Mouse (Mus musculus): Measurements from ENCODE around the gene Pde6h. TPM values are rescaled to one million over a fixed set of nuclear protein-coding genes. Genes with fewer than 3 reads are reported as not detected.

The Pde6h gene
- total and polyA plus RNA-seq, 2 experiments from 2014 or later = 1.3 TPM; not detected in 1

DNA sequence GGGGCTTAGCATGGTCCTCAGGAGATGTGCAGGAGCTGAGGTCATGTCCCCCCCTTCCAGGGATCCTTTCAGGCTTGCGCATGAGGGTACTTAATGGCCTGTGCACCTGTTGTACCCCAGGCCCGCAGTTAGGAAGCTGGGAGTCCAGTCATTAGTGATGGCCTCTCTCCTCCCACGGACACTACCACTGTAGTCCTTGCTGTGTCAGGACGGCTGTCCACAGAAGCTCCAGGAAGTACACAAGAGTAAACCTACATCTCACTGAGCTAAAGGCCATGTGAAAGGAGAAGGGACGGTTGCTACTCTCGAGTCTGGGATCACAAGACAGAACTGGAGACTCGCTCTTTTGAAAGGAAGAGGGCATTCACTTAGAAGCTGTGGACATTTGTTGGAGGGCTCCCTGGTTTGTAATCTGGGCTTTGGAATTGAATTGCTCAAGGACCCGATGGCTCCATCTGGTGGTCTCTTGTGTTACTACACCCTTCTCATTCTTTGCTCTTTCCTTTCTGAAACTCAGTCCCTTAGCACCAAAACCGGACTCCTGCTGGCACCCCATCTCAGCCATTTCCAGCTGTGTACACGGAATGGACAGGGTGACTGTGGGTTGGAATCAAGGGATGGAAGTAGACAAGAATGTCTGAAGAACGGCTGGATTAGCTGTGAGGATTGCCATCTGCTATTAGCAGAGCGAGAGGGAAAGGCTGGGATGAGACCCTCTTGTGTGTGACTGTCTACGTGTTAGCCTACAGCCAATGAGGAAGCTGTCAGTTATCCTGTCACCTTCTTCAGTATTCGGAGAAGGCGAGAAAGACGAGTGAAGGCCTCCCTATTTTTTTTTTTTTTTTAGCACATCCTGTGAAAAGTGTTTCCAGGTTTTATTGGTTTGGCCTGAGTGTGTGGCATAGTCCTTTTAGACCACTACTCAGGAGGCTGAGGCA, 3.0 kb upstream of the Pde6h start:
- peak; percentile 85 for DNase-seq (ENCODE audit: low spot score)
- no peak overlapping the region for H3K27ac ChIP-seq
- ATAC-seq = peak; percentile 53; the same call in 1 of the 2 replicates

DNA sequence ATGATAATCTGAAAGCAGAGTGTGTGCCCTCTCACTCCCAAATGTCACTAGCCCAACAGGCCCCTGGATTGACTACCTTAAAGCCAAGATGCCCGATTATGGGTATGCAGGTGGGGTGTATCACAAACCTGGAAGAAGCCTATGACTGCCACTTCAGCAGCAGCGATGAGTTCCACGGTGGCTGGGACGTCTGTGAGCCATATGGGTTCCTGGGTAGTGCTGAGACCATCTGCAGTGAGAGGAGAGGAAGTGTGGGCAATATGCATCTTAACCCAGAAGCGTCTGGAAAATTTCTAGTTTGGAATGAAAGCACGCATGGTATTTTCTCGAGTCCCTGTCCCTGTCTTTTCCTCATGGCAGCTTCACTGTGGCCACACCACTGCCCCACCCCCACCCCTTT, 2.0 kb upstream of the Pde6h start:
- Histone ChIP-seq H3K4me1 (ENCODE audit: insufficient read depth, low read length) (no peaks in the 10 kb centered on the region), H3K36me3 (ENCODE audit: insufficient read depth, low read length) (no peaks in the 10 kb centered on the region), H3K9ac (replicated peaks; ENCODE audit: low read length) (no peak overlapping the region), H3K9me3 (ENCODE audit: low read length) (no peaks in the 10 kb centered on the region), H3K27me3 (ENCODE audit: insufficient read depth, low read length) (no peaks in the 10 kb centered on the region), H3K4me2 (ENCODE audit: low read depth, low read length) (no peak overlapping the region), H3K4me3 (ENCODE audit: low read length) (no peak overlapping the region), H3K27ac (no peak overlapping the region)
- ATAC-seq = no peak
- TF ChIP-seq CTCF (IDR thresholded peaks at IDR 0.05; ENCODE audit: low read depth) = no peak
- 77% methylated on average over 7 of the region's 7 CpGs for WGBS
- no peak for DNase-seq (ENCODE audit: low spot score)

More for the DNA sequence above, 3.0 kb upstream of the Pde6h start:
- Histone ChIP-seq H3K4me2 (ENCODE audit: low read depth, low read length) (no peak overlapping the region), H3K4me1 (ENCODE audit: insufficient read depth, low read length) (no peaks in the 10 kb centered on the region), H3K9ac (replicated peaks; ENCODE audit: low read length) (no peak overlapping the region), H3K27me3 (ENCODE audit: insufficient read depth, low read length) (no peaks in the 10 kb centered on the region), H3K4me3 (ENCODE audit: low read length) (no peak overlapping the region), H3K36me3 (ENCODE audit: insufficient read depth, low read length) (no peaks in the 10 kb centered on the region), H3K9me3 (ENCODE audit: low read length) (no peaks in the 10 kb centered on the region)
- 45% methylated on average over 16 of the region's 16 CpGs for WGBS
- TF ChIP-seq CTCF (IDR thresholded peaks at IDR 0.05; ENCODE audit: low read depth) = peak; percentile 89

DNA sequence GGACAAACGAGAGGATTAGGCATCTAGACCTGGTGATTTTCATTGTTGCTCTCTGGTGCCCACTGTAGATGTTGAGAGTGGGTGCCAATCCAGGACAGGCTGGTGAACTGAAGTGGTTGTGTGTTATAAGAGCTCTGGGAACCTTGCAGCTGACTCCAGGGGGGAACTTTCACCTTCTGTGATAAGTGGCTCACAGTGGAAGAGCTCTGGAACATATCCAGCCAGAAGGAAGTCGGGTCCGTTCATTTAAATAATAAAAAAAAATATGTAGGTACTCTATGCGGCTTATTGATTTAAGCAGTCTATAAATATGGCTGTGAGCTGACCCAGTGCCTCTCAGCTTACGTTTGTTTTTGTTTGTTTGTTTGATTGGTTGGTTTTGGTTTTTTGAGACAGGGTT, 1.6 kb upstream of the Pde6h start, which contains the start of gene Erp27:
Gene Erp27 (minus strand): TSS at position 101 of the 400 bp plus-strand sequence.
- 79% methylated on average over 5 of the region's 5 CpGs for WGBS
- no peak for ATAC-seq
- Histone ChIP-seq H3K9me3 (ENCODE audit: low read length) (no peaks in the 10 kb centered on the region), H3K36me3 (ENCODE audit: insufficient read depth, low read length) (no peaks in the 10 kb centered on the region), H3K4me3 (ENCODE audit: low read length) (no peak within 1 kb of the TSS), H3K9ac (replicated peaks; ENCODE audit: low read length) (no peak within 1 kb of the TSS), H3K4me1 (ENCODE audit: insufficient read depth, low read length) (no peaks in the 10 kb centered on the region), H3K27me3 (ENCODE audit: insufficient read depth, low read length) (no peaks in the 10 kb centered on the region), H3K27ac (no peak within 1 kb of the TSS), H3K4me2 (ENCODE audit: low read depth, low read length) (no peak within 1 kb of the TSS)
- no peak for TF ChIP-seq CTCF (IDR thresholded peaks at IDR 0.05; ENCODE audit: low read depth)
- DNase-seq (ENCODE audit: low spot score) = no peak

DNA sequence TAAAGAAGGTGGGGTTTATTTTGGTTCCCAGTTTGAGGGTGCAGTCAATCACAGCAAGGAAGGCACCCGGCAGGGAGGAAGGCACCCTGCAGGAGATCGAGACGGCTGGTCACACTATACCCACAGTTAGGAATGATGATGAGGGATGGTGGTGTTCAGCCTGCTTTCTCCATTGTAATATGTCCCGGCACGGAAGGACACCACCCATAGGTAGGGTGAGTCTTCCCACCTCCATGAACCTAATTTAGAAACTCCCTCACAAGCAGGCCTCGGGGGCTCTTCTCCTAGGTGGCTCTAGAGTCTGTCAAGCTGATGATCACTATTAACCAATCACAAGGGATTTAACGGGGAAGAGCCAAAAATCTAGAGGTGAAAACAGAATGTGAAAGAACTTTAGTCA, 761 bp upstream of the Pde6h start:
- ATAC-seq (no peak), DNase-seq (ENCODE audit: low spot score) (no peak)
- Histone ChIP-seq H3K27me3 (ENCODE audit: insufficient read depth, low read length) (no peaks in the 10 kb centered on the region), H3K4me2 (ENCODE audit: low read depth, low read length) (no peak overlapping the region), H3K4me3 (ENCODE audit: low read length) (no peak overlapping the region), H3K36me3 (ENCODE audit: insufficient read depth, low read length) (no peaks in the 10 kb centered on the region), H3K27ac (no peak overlapping the region), H3K9me3 (ENCODE audit: low read length) (no peaks in the 10 kb centered on the region), H3K9ac (replicated peaks; ENCODE audit: low read length) (no peak overlapping the region), H3K4me1 (ENCODE audit: insufficient read depth, low read length) (no peaks in the 10 kb centered on the region)
- 86% methylated on average over 7 of the region's 7 CpGs for WGBS
- no peak for TF ChIP-seq CTCF (IDR thresholded peaks at IDR 0.05; ENCODE audit: low read depth)

DNA sequence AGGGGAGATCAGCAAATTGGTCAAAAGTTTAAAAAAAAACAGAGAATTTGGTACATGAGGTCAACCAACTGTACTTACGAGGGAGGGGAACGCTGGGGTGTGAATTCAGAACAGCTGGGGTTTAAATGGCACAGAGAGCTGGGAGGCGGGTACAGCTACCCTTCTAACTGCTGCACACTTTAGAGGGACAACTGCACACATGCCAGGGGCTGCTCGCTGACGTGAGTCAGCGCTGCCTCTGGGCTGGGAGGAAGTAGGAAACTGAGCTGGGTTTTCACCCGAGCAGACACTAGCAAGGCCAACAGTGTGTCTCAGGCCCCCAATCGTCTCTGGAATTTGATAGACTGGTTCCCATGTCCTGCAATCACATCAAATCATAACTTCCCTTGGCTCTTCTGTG, 1.4 kb downstream of the Pde6h start:
- no peak for ATAC-seq
- no peaks in the 10 kb centered on the region for H3K36me3 ChIP-seq (ENCODE audit: insufficient read depth, low read length)
- no peak overlapping the region for H3K27ac ChIP-seq
- no peaks in the 10 kb centered on the region for H3K9me3 ChIP-seq (ENCODE audit: low read length)
- WGBS = 77% methylated on average over 8 of the region's 8 CpGs
- H3K4me3 ChIP-seq (ENCODE audit: low read length) = no peak overlapping the region
- H3K27me3 ChIP-seq (ENCODE audit: insufficient read depth, low read length) = no peaks in the 10 kb centered on the region
- TF ChIP-seq CTCF (IDR thresholded peaks at IDR 0.05; ENCODE audit: low read depth) = no peak
- no peak for DNase-seq (ENCODE audit: low spot score)
- H3K4me1 ChIP-seq (ENCODE audit: insufficient read depth, low read length) = no peaks in the 10 kb centered on the region
- no peak overlapping the region for H3K9ac ChIP-seq (replicated peaks; ENCODE audit: low read length)
- H3K4me2 ChIP-seq (ENCODE audit: low read depth, low read length) = no peak overlapping the region

DNA sequence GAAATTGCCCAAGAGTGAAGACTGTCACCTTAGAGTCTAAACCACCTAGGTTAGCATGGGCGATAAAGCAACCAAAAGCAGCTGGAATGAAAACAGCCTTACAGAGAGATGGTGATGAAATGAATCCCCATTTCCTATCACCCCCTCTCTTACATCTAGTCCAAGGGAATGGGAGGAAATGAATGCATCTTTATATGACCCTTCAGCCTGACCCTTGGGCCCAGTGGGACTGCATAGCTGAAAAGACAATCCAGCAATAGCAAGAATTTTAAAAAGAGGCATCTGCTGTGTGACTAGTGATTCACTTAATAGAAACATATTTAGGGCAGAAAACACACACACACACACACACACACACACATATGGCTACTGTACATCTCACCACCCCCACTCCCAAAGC, 4.0 kb downstream of the Pde6h start:
- ATAC-seq = no peak
- no peak overlapping the region for H3K4me3 ChIP-seq (ENCODE audit: low read length)
- DNase-seq (ENCODE audit: low spot score) = no peak
- no peaks in the 10 kb centered on the region for H3K4me1 ChIP-seq (ENCODE audit: insufficient read depth, low read length)
- no peaks in the 10 kb centered on the region for H3K36me3 ChIP-seq (ENCODE audit: insufficient read depth, low read length)
- H3K27ac ChIP-seq = no peak overlapping the region
- no peaks in the 10 kb centered on the region for H3K9me3 ChIP-seq (ENCODE audit: low read length)
- H3K4me2 ChIP-seq (ENCODE audit: low read depth, low read length) = no peak overlapping the region
- no peak for TF ChIP-seq CTCF (IDR thresholded peaks at IDR 0.05; ENCODE audit: low read depth)
- WGBS = 83% methylated on average over 1 of the region's 1 CpGs
- no peaks in the 10 kb centered on the region for H3K27me3 ChIP-seq (ENCODE audit: insufficient read depth, low read length)
- H3K9ac ChIP-seq (replicated peaks; ENCODE audit: low read length) = no peak overlapping the region

DNA sequence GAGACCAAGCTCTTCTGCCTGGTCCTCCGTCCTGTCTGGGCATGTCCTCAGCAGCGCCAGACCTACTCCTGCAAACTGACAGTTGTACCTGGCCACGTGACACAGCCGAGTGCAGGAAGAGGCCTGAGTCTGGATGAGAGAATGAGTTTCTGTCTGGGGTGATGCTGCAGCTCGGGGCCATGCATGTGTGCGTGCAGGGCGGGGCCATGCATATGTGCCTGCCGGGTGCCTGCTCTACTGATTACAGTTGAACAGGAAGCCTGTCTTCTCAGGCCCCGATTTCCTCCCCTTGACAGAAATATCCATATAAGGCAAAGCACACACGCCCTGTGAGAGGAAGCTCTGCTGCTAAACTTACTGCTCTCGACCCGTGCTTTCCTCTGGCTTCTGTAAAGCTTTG, 7.0 kb downstream of the Pde6h start:
- no peak overlapping the region for H3K4me3 ChIP-seq (ENCODE audit: low read length)
- DNase-seq (ENCODE audit: low spot score) = no peak
- no peaks in the 10 kb centered on the region for H3K4me1 ChIP-seq (ENCODE audit: insufficient read depth, low read length)
- no peaks in the 10 kb centered on the region for H3K27me3 ChIP-seq (ENCODE audit: insufficient read depth, low read length)
- no peak overlapping the region for H3K9ac ChIP-seq (replicated peaks; ENCODE audit: low read length)
- no peaks in the 10 kb centered on the region for H3K36me3 ChIP-seq (ENCODE audit: insufficient read depth, low read length)
- 63% methylated on average over 12 of the region's 12 CpGs for WGBS
- no peak overlapping the region for H3K4me2 ChIP-seq (ENCODE audit: low read depth, low read length)
- H3K27ac ChIP-seq = no peak overlapping the region
- no peak for ATAC-seq
- no peaks in the 10 kb centered on the region for H3K9me3 ChIP-seq (ENCODE audit: low read length)
- TF ChIP-seq CTCF (IDR thresholded peaks at IDR 0.05; ENCODE audit: low read depth) = no peak

Measured in hindbrain, postnatal 0 days (tissue).